Mouse (Mus musculus) spleen, adult 2 months (tissue): ENCODE data around the gene 1500009L16Rik. TPM values are rescaled to one million over a fixed set of nuclear protein-coding genes. Genes with fewer than 3 reads are reported as not detected.

Experiments used
- DNase-seq, 2 experiments: peaks; one replicate each; pipeline versions ENCODE4 v3.0.0 to v3.0.0-alpha.2; 2012 to 2021; ENCODE audit warnings: low spot score in 2 of 2, low read depth in 1 of 2
- H3K27ac ChIP-seq: fragments of 200-500 bp; 2 replicates; pipeline ENCODE4 v1.5.1; 2012; ENCODE audit warnings: low read length, inconsistent platforms; ENCODE audit not compliant: insufficient read depth
- H3K27me3 ChIP-seq: fragments of 200-500 bp; 2 replicates; pipeline ENCODE4 v1.6.1; 2012; ENCODE audit warnings: mild to moderate bottlenecking, moderate library complexity, low read length, inconsistent platforms; ENCODE audit not compliant: control insufficient read depth, insufficient read depth
- H3K36me3 ChIP-seq: fragments of 200-500 bp; 2 replicates; pipeline ENCODE4 v1.6.1; 2012; ENCODE audit warnings: mild to moderate bottlenecking, low read length, inconsistent platforms; ENCODE audit not compliant: control insufficient read depth, insufficient read depth
- H3K4me1 ChIP-seq: fragments of 200-500 bp; 2 replicates; pipeline ENCODE4 v1.6.1; 2011; ENCODE audit warnings: inconsistent platforms; ENCODE audit not compliant: control insufficient read depth, insufficient read depth, insufficient read length
- H3K4me3 ChIP-seq: fragments of 200-500 bp; 2 replicates; pipeline ENCODE4 v1.5.1; 2011; ENCODE audit warnings: mild to moderate bottlenecking, inconsistent platforms; ENCODE audit not compliant: insufficient read depth, insufficient read length; ENCODE audit errors: extremely low read depth
- CTCF ChIP-seq: fragments of 200-500 bp; IDR thresholded peaks from 2 replicates; pipeline ENCODE4 v1.5.1; 2011; ENCODE audit warnings: mild to moderate bottlenecking, inconsistent platforms; ENCODE audit not compliant: insufficient read depth, insufficient read length, insufficient replicate concordance; ENCODE audit errors: extremely low read depth
- POLR2A ChIP-seq: fragments of 200-500 bp; IDR thresholded peaks from 2 replicates; pipeline ENCODE4 v1.6.1; 2011; ENCODE audit warnings: low read depth, low read length, inconsistent platforms
- whole genome bisulfite sequencing: fragments of 180-500 bp; shearing (Covaris S2); methylation state at CpG from one replicate; pipeline ENCODE4 v1.1.7; 2018; 5-methylcytosine and 5-hydroxymethylcytosine counted together
- polyA plus RNA-seq: library from polyadenylated mRNA; depleted of rRNA; stranded (reverse); fragments of >200 nt; gene quantifications from 2 replicates; pipeline ENCODE4 v1.2.3, GENCODE M21; 2012; rRNA removed

1500009L16Rik gene
- polyA plus RNA-seq, 1 experiment: 0.16 TPM

GRCm38 (mm10) chr10:83805201-83805718 is 82.6 kb downstream of the 1500009L16Rik start:
- DNase-seq: no peak
- no peaks in the 10 kb centered on the region for H3K36me3 ChIP-seq
- H3K4me1 ChIP-seq: no peaks in the 10 kb centered on the region
- no peak overlapping the region for H3K4me3 ChIP-seq
- H3K27ac ChIP-seq: no peak overlapping the region
- 38% methylated on average over 11 of the region's 11 CpGs for WGBS
- TF ChIP-seq CTCF (no peak), POLR2A (no peak)
- no peaks in the 10 kb centered on the region for H3K27me3 ChIP-seq

- no peaks in the 10 kb centered on the region for H3K36me3 ChIP-seq
- no peak for TF ChIP-seq CTCF
- TF ChIP-seq POLR2A: no peak
- no peak overlapping the region for H3K4me3 ChIP-seq
- H3K4me1 ChIP-seq: no peaks in the 10 kb centered on the region
- no peaks in the 10 kb centered on the region for H3K27me3 ChIP-seq
- no peak for DNase-seq
- no peak overlapping the region for H3K27ac ChIP-seq
- 94% methylated on average over 8 of the region's 8 CpGs for WGBS
These were observed 84.6 kb downstream of the 1500009L16Rik start for GRCm38 (mm10) chr10:83807251-83807650.

Other genes starting within 250 kb of the 1500009L16Rik start
- gene Aldh1l2, start 188.7 kb upstream of the 1500009L16Rik start, polyA plus RNA-seq: 0.28 and 0.53 TPM in 2 replicates
- gene Washc4, start 179.1 kb upstream of the 1500009L16Rik start, polyA plus RNA-seq: 2.1 and 2.6 TPM in 2 replicates
- gene Appl2, start 74.1 kb upstream of the 1500009L16Rik start, polyA plus RNA-seq: 11.7 and 12.6 TPM in 2 replicates